Mouse (Mus musculus) lung, embryonic 16.5 days (tissue): ENCODE data around the gene Lrrc1. TPM values are rescaled to one million over a fixed set of nuclear protein-coding genes. Genes with fewer than 3 reads are reported as not detected.

ENCODE experiments used
- ATAC-seq: fragments of 200-750 bp; cut with Nextera tagmentation; 2 replicates; pipeline ENCODE4 v1.8.0; 2017; ENCODE audit warnings: low read depth, mild to moderate bottlenecking, moderate library complexity
- H3K27ac ChIP-seq: fragments of 300-500 bp; sonication (generic); 2 replicates; pipeline ENCODE4 v1.5.1; 2014; ENCODE audit warnings: mild to moderate bottlenecking, control low read depth, low read length
- H3K27me3 ChIP-seq: fragments of 300-500 bp; sonication (generic); 2 replicates; pipeline ENCODE4 v1.6.1; 2014; ENCODE audit warnings: low read depth, low read length, mixed read lengths; ENCODE audit not compliant: control insufficient read depth, insufficient read depth
- H3K36me3 ChIP-seq: fragments of 300-500 bp; sonication (generic); 2 replicates; pipeline ENCODE4 v1.6.1; 2014; ENCODE audit warnings: low read length; ENCODE audit not compliant: control insufficient read depth, insufficient read depth
- H3K4me1 ChIP-seq: fragments of 300-500 bp; sonication (generic); replicated peaks from 2 replicates; pipeline ENCODE4 v1.6.1; 2014; ENCODE audit warnings: low read length, mixed read lengths; ENCODE audit not compliant: control insufficient read depth, insufficient read depth
- H3K4me2 ChIP-seq: fragments of 300-500 bp; sonication (generic); 2 replicates; pipeline ENCODE4 v1.6.1; 2014; ENCODE audit warnings: low read depth, low read length, control low read depth
- H3K4me3 ChIP-seq: fragments of 300-500 bp; sonication (generic); 2 replicates; pipeline ENCODE4 v1.5.1; 2014; ENCODE audit warnings: mild to moderate bottlenecking, low read length, control low read depth
- H3K9ac ChIP-seq: fragments of 300-500 bp; sonication (generic); 2 replicates; pipeline ENCODE4 v1.6.1; 2014; ENCODE audit warnings: low read length, control low read depth
- H3K9me3 ChIP-seq: fragments of 300-500 bp; sonication (generic); 2 replicates; pipeline ENCODE4 v1.6.1; 2016; ENCODE audit warnings: low read length; ENCODE audit not compliant: control insufficient read depth
- WGBS: fragments of 180-500 bp; shearing (Covaris S2); extraction: QIAGEN DNeasy Blood & Tissue Kit; methylation state at CpG from one replicate; pipeline ENCODE4 v1.1.7; 2014; 5-methylcytosine and 5-hydroxymethylcytosine counted together
- polyA plus RNA-seq: library from polyadenylated mRNA; unstranded; fragments of >200 nt; fragmentation: Nextera tagmentation; extraction: Ambion mirVana; gene quantifications from 2 replicates; pipeline ENCODE4 v1.2.1, GENCODE M21; 2015

Lrrc1 gene
- polyA plus RNA-seq, 1 experiment from 2014 or later = 10.3 TPM

GRCm38 (mm10) chr9:77404458-77404857 lies 140.2 kb downstream of the Lrrc1 start:
- no peaks in the 10 kb centered on the region; the same call in 1 of the 2 replicates for H3K4me1 ChIP-seq
- H3K9ac ChIP-seq = no peak overlapping the region
- no peak overlapping the region for H3K27ac ChIP-seq
- H3K36me3 ChIP-seq = no peaks in the 10 kb centered on the region
- no peak overlapping the region for H3K4me3 ChIP-seq
- 41% methylated on average over 4 of the region's 4 CpGs for whole genome bisulfite sequencing
- H3K4me2 ChIP-seq = no peak overlapping the region
- no peaks in the 10 kb centered on the region for H3K9me3 ChIP-seq
- ATAC-seq = no peak
- no peaks in the 10 kb centered on the region for H3K27me3 ChIP-seq

GRCm38 (mm10) chr9:77403961-77404360 lies 140.7 kb downstream of the Lrrc1 start:
- Histone ChIP-seq H3K9ac (no peak overlapping the region), H3K36me3 (no peaks in the 10 kb centered on the region), H3K4me3 (no peak overlapping the region), H3K27me3 (no peaks in the 10 kb centered on the region), H3K9me3 (no peaks in the 10 kb centered on the region), H3K4me2 (no peak overlapping the region), H3K27ac (no peak overlapping the region), H3K4me1 (no peaks in the 10 kb centered on the region; the same call in 1 of the 2 replicates)
- WGBS = 78% methylated on average over 6 of the region's 6 CpGs
- ATAC-seq = no peak

- no peaks in the 10 kb centered on the region for H3K36me3 ChIP-seq
- H3K27ac ChIP-seq = no peak overlapping the region
- no peak overlapping the region for H3K4me3 ChIP-seq
- no peaks in the 10 kb centered on the region for H3K27me3 ChIP-seq
- H3K9me3 ChIP-seq = no peaks in the 10 kb centered on the region
- H3K4me1 ChIP-seq = no peaks in the 10 kb centered on the region
- no peak overlapping the region for H3K4me2 ChIP-seq
- H3K9ac ChIP-seq = no peak overlapping the region
- ATAC-seq = no peak
- 95% methylated on average over 1 of the region's 1 CpGs for WGBS
Observed at GRCm38 (mm10) chr9:77402971-77403370, 141.7 kb downstream of the Lrrc1 start.

- 90% methylated on average over 5 of the region's 5 CpGs for WGBS
- Histone ChIP-seq H3K4me2 (no peak overlapping the region), H3K27ac (no peak overlapping the region), H3K36me3 (no peaks in the 10 kb centered on the region), H3K27me3 (no peaks in the 10 kb centered on the region), H3K4me1 (no peaks in the 10 kb centered on the region), H3K9ac (no peak overlapping the region), H3K9me3 (no peaks in the 10 kb centered on the region), H3K4me3 (no peak overlapping the region)
- ATAC-seq = no peak
Observed at GRCm38 (mm10) chr9:77399801-77400200, 144.9 kb downstream of the Lrrc1 start.

DNA sequence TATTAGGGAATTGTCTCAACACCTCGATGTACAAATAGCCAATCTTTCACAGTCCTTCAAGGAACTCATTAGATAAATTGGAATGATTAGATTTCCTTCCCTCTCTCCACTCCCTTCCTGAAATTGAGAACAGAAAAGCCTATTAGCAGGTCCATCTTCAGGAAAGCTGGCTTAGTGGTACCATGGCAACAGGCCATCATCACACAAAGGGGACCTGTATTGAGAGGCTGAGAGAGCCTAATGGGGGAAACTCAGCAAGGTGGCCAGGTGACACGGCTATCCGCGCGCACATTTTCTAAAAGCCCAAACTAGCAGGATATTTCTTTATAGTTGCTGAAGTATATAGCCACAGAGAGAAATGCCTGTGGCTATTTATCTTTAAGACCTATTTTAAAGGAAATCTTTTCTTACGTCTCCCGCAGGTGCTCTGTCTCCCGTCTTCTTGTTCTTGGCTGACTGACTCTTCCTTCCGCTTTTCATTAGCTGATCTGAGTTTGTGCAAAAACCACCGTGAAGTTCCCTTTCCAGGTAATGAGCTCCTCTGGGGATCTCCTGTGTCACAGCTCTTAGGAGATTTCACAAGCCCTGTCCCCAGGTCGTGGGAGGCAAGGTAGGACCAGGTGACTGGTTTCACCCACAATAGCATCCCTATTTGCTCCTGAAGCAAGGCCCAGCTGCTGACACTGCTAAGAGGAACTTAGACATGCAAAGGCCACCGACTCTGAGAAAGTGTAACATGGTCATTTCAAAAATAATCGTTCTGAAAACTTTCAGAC lies 145.6 kb downstream of the Lrrc1 start:
- WGBS = 59% methylated on average over 13 of the region's 13 CpGs
- Histone ChIP-seq H3K27ac (no peak overlapping the region), H3K4me3 (no peak overlapping the region), H3K9ac (no peak overlapping the region), H3K4me1 (no peaks in the 10 kb centered on the region), H3K27me3 (no peaks in the 10 kb centered on the region), H3K4me2 (no peak overlapping the region), H3K9me3 (no peaks in the 10 kb centered on the region), H3K36me3 (no peaks in the 10 kb centered on the region)
- ATAC-seq = no peak

DNA sequence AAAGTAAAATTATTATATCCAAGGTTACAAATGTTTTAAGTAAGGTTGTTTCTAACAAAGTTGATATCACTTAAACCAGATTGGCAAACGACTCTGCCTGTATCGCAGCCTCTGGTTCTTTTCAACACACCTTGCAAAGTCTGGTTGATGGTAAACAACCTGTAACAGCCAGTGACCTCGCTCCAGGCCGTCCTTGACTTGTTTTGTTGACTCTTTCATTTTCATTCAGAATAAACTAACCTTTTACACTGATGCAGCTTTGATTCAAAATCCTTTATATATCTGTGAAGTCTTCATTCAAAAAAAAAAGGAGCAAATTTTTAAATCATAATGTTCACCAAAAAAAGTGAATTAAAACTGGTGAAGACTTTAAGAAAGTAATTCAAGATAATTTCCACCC lies 147.6 kb downstream of the Lrrc1 start:
- H3K27ac ChIP-seq = no peak overlapping the region
- H3K4me1 ChIP-seq = no peaks in the 10 kb centered on the region
- H3K27me3 ChIP-seq = no peaks in the 10 kb centered on the region
- H3K4me2 ChIP-seq = no peak overlapping the region
- no peaks in the 10 kb centered on the region for H3K9me3 ChIP-seq
- no peaks in the 10 kb centered on the region for H3K36me3 ChIP-seq
- H3K4me3 ChIP-seq = no peak overlapping the region
- no peak for ATAC-seq
- H3K9ac ChIP-seq = no peak overlapping the region
- WGBS = 50% methylated on average over 4 of the region's 4 CpGs

DNA sequence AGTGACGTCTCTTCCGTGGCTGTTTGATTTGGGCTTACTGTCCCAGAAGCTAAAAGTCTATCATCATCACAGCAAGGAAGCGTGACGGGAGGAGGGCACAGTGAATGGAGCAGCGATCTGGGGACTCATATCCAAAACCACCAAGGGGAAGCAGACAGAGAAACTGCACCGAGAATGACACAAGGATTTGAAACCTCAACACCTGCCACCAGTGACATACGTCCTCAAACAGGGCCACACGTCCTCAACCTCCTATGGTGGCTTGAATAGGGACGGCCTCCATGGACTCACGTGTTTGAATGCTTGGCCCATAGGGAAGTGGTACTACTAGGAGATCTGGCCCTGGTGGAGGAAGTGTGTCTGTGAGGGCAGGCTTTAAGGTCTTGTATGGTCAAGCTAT lies 153.4 kb downstream of the Lrrc1 start:
- no peaks in the 10 kb centered on the region for H3K27me3 ChIP-seq
- no peak overlapping the region for H3K9ac ChIP-seq
- H3K36me3 ChIP-seq = no peaks in the 10 kb centered on the region
- no peaks in the 10 kb centered on the region for H3K4me1 ChIP-seq
- 89% methylated on average over 10 of the region's 10 CpGs for WGBS
- H3K27ac ChIP-seq = no peak overlapping the region
- H3K9me3 ChIP-seq = no peaks in the 10 kb centered on the region
- no peak overlapping the region for H3K4me2 ChIP-seq
- no peak for ATAC-seq
- H3K4me3 ChIP-seq = no peak overlapping the region

DNA sequence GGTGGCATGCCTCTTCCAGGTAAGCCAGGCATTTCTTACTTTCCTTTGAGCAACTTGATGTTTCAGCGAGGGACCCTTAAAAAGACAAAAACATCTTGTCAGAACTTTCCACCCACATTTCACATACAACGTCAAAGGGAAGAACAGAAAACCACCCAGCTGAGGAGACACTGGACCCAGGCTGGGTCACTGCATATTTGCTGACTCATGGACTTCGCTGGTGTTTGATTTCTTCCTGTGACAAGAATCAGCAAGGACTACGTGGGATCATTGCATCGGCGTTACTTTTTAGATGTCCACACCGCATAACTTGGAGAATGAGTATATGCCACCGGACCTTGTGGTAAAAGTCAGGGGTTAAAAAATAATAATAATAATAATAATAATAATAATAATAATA lies 155.7 kb downstream of the Lrrc1 start:
- H3K9ac ChIP-seq = no peak overlapping the region
- H3K4me2 ChIP-seq = no peak overlapping the region
- no peak for ATAC-seq
- H3K9me3 ChIP-seq = no peaks in the 10 kb centered on the region
- no peak overlapping the region for H3K27ac ChIP-seq
- no peaks in the 10 kb centered on the region for H3K27me3 ChIP-seq
- whole genome bisulfite sequencing = 65% methylated on average over 8 of the region's 8 CpGs
- no peaks in the 10 kb centered on the region for H3K36me3 ChIP-seq
- H3K4me3 ChIP-seq = no peak overlapping the region
- no peaks in the 10 kb centered on the region for H3K4me1 ChIP-seq

DNA sequence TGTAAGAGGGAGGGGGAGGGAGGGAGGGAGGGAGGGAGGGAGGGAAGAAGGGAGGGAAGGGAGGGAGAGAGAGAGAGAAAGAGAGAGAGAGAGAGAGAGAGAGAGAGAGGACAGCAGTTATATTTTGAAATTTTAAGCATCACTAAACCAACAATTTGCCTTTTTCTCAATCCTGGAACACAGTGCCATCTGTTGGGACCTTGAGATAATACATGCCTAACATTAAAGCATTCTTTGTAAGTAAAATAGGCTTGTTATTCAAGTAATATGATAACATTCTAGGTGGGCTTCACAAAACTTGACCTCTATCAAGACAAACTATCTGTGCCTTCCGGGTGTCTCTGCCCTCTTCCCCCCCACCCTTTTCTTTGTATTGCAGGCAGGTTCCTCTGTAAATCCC lies 157.9 kb downstream of the Lrrc1 start:
- H3K4me3 ChIP-seq = no peak overlapping the region
- no peak overlapping the region for H3K4me2 ChIP-seq
- H3K4me1 ChIP-seq = no peaks in the 10 kb centered on the region; the same call in 1 of the 2 replicates
- H3K27me3 ChIP-seq = no peaks in the 10 kb centered on the region
- H3K27ac ChIP-seq = no peak overlapping the region
- H3K9me3 ChIP-seq = no peaks in the 10 kb centered on the region
- H3K36me3 ChIP-seq = no peaks in the 10 kb centered on the region
- no peak for ATAC-seq
- H3K9ac ChIP-seq = no peak overlapping the region
- WGBS = 22% methylated on average over 1 of the region's 1 CpGs
